Mouse (Mus musculus) midbrain, embryonic 12.5 days (tissue): ENCODE data around the gene Rad9b. TPM values are rescaled to one million over a fixed set of nuclear protein-coding genes. Genes with fewer than 3 reads are reported as not detected.
A peak's percentile ranks its signal among the peaks of the same experiment; 100 is the strongest.

ENCODE experiments used
- ATAC-seq: fragments of 200-750 bp; cut with Nextera tagmentation; 2 replicates; pipeline ENCODE4 v1.8.0; 2017; ENCODE audit warnings: low read depth, moderate TSS enrichment, moderate library complexity; ENCODE audit not compliant: low FRiP score
- H3K27ac ChIP-seq: fragments of 300-500 bp; sonication (generic); replicated peaks from 2 replicates; pipeline ENCODE4 v1.5.1; 2016; ENCODE audit warnings: mild to moderate bottlenecking
- H3K27me3 ChIP-seq: fragments of 300-500 bp; sonication (generic); 2 replicates; pipeline ENCODE4 v1.6.1; 2016; ENCODE audit warnings: mild to moderate bottlenecking
- H3K36me3 ChIP-seq: fragments of 300-500 bp; sonication (generic); 2 replicates; pipeline ENCODE4 v1.6.1; 2016
- H3K4me1 ChIP-seq: fragments of 300-500 bp; sonication (generic); 2 replicates; pipeline ENCODE4 v1.6.1; 2016
- H3K4me2 ChIP-seq: fragments of 300-500 bp; sonication (generic); replicated peaks from 2 replicates; pipeline ENCODE4 v1.6.1; 2016; ENCODE audit warnings: mild to moderate bottlenecking, moderate library complexity
- H3K4me3 ChIP-seq: fragments of 300-500 bp; sonication (generic); 2 replicates; pipeline ENCODE4 v1.5.1; 2016; ENCODE audit warnings: mild to moderate bottlenecking
- H3K9ac ChIP-seq: fragments of 300-500 bp; sonication (generic); replicated peaks from 2 replicates; pipeline ENCODE4 v1.6.1; 2016; ENCODE audit warnings: mild to moderate bottlenecking, moderate library complexity
- H3K9me3 ChIP-seq: fragments of 300-500 bp; sonication (generic); 2 replicates; pipeline ENCODE4 v1.6.1; 2016; ENCODE audit warnings: mild to moderate bottlenecking
- WGBS: fragments of 180-500 bp; shearing (Covaris S2); methylation state at CpG from one replicate; pipeline ENCODE4 v1.1.7; 2016; 5-methylcytosine and 5-hydroxymethylcytosine counted together
- polyA plus RNA-seq: library from polyadenylated mRNA; unstranded; fragments of >200 nt; fragmentation: Nextera tagmentation; extraction: Ambion mirVana; gene quantifications from 2 replicates; pipeline ENCODE4 v1.2.1, GENCODE M21; 2016

The Rad9b gene
- polyA plus RNA-seq, 1 experiment from 2014 or later = 16.6 TPM

- Histone ChIP-seq H3K4me2 (no peak overlapping the region), H3K9ac (no peak overlapping the region; the same call in 1 of the 2 replicates), H3K9me3 (no peaks in the 10 kb centered on the region), H3K4me3 (no peak overlapping the region), H3K27ac (no peak overlapping the region), H3K27me3 (no peaks in the 10 kb centered on the region), H3K4me1 (peaks cover 14% of the 10 kb centered on the region), H3K36me3 (0 out of 2 replicates have a peak, but pooled peaks cover 2% of the 10 kb centered on the region)
- ATAC-seq = no peak
- 92% methylated on average over 4 of the region's 4 CpGs for WGBS
Measured at GRCm38 (mm10) chr5:122287026-122287425, 67.0 kb downstream of the Rad9b start.

- no peak for ATAC-seq
- WGBS = 87% methylated on average over 10 of the region's 10 CpGs
- H3K27me3 ChIP-seq = no peaks in the 10 kb centered on the region
- H3K4me2 ChIP-seq = peak overlapping the region; percentile 99
- no peaks in the 10 kb centered on the region for H3K9me3 ChIP-seq
- H3K9ac ChIP-seq = 0 out of 2 replicates have a peak overlapping the region, but pooled peaks have one; percentile 96
- peaks cover 14% of the 10 kb centered on the region for H3K4me1 ChIP-seq
- H3K4me3 ChIP-seq = no peak overlapping the region; the same call in 1 of the 2 replicates
- 0 out of 2 replicates have a peak, but pooled peaks cover 2% of the 10 kb centered on the region for H3K36me3 ChIP-seq
- no peak overlapping the region for H3K27ac ChIP-seq
Measured at GRCm38 (mm10) chr5:122286191-122286590, 67.8 kb downstream of the Rad9b start.

- peak overlapping the region; percentile 99 for H3K4me2 ChIP-seq
- H3K9me3 ChIP-seq = no peaks in the 10 kb centered on the region
- WGBS = 62% methylated on average over 7 of the region's 7 CpGs
- no peak overlapping the region for H3K27ac ChIP-seq
- H3K27me3 ChIP-seq = no peaks in the 10 kb centered on the region
- H3K4me3 ChIP-seq = peak overlapping the region; percentile 98
- peaks cover 14% of the 10 kb centered on the region for H3K4me1 ChIP-seq
- 0 out of 2 replicates have a peak, but pooled peaks cover 2% of the 10 kb centered on the region for H3K36me3 ChIP-seq
- peak overlapping the region; percentile 96 for H3K9ac ChIP-seq
- ATAC-seq = no peak
Measured at GRCm38 (mm10) chr5:122285767-122286150, 68.3 kb downstream of the Rad9b start.

DNA sequence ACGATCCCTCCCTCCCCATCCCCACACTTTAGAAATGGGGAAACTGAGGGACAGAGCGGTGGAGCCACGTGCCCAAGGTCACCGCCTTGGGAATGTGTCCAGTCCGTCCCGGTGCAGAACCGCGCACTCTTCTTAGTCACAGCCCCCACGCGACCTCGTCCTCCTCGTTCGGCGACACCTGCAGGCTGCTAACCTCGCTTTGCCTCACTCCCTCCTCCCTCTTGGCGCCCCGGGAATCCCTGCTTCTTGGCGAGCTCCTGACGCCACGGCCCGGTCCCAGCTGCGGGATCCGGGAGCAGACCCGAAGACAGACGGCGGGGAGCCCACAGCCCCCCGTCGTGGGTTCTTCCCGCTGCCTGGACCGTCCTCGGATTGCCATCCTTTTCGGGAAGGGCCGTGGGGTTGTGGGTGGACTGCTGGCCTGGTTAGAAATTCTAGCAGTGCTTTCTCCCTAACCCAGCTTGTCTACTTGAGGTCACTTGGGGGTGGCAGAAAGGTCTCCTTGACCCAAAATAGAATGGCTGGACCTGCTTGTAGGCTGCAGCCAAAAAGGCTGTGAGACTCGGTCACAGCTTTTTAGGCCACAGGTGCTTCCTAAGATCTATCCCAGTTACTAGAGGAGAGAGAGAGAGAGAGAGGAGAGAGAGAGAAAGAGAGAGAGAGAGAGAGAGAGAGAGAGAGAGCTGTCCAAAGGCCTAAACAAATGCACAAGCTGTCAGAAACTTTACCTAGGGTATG is 68.8 kb downstream of the Rad9b start:
- Histone ChIP-seq H3K4me2 (peak overlapping the region; percentile 99), H3K9me3 (no peaks in the 10 kb centered on the region), H3K27me3 (no peaks in the 10 kb centered on the region), H3K36me3 (0 out of 2 replicates have a peak, but pooled peaks cover 2% of the 10 kb centered on the region), H3K27ac (peak overlapping the region; percentile 90), H3K4me1 (peaks cover 14% of the 10 kb centered on the region), H3K4me3 (peak overlapping the region; percentile 98), H3K9ac (peak overlapping the region; percentile 96)
- peak; percentile 41 for ATAC-seq
- 1% methylated on average over 34 of the region's 34 CpGs for WGBS

DNA sequence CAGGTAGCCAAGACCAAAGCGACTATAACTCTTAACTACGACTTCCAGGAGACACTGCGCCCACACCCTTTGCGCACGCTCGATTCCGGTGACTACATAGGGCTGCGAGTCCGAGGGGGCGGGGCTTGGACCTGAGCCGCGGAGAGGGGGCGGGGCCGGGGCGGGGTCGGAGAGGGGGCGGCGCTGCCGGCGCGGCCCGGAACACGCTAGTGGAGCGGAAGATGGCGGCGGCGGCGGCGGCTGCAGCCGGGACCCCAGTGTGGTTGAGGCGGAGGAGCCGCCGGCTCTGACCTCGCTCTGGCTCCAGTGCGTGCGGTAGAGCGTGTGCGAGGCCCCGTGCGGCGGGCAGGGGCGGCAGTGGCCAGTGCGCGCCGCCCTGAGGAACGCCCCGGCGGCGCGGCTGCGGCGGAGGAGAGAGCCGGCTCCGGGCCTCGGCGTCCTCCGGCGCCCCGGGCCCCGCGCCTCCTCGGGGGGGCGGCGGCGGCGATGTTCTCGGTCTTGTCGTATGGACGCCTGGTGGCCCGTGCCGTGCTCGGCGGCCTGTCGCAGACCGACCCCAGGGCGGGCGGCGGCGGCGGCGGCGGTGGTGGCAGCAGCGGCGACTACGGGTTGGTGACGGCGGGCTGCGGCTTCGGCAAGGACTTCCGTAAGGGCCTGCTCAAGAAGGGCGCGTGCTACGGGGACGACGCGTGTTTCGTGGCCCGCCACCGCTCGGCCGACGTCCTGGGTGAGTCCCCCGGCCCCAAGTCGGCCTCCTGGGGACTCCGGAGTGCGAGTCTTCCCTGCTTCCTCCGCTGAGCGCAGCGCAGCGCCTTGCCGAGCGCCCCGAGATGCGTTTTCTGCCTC is 69.6 kb downstream of the Rad9b start, which contains the start of gene Pptc7:
Pptc7 (plus strand) TSS at position 183 of the 846 bp plus-strand sequence.
- Histone ChIP-seq H3K4me2 (peak within 1 kb of the TSS; percentile 99), H3K4me1 (peaks cover 14% of the 10 kb centered on the region), H3K27ac (peak within 1 kb of the TSS; percentile 90), H3K27me3 (no peaks in the 10 kb centered on the region), H3K9me3 (no peaks in the 10 kb centered on the region), H3K4me3 (peak within 1 kb of the TSS; percentile 98), H3K36me3 (0 out of 2 replicates have a peak, but pooled peaks cover 2% of the 10 kb centered on the region), H3K9ac (peak within 1 kb of the TSS; percentile 96)
- WGBS = under 1% methylated on average over 103 of the region's 114 CpGs
- peak; percentile 93 for ATAC-seq

- Histone ChIP-seq H3K4me1 (peaks cover 14% of the 10 kb centered on the region), H3K27ac (no peak overlapping the region), H3K4me2 (peak overlapping the region; percentile 99), H3K9me3 (no peaks in the 10 kb centered on the region), H3K36me3 (0 out of 2 replicates have a peak, but pooled peaks cover 2% of the 10 kb centered on the region), H3K27me3 (no peaks in the 10 kb centered on the region), H3K4me3 (peak overlapping the region; percentile 98), H3K9ac (no peak overlapping the region)
- 26% methylated on average over 2 of the region's 2 CpGs for WGBS
- ATAC-seq = no peak
Measured at GRCm38 (mm10) chr5:122283828-122284182, 70.2 kb downstream of the Rad9b start.

- Histone ChIP-seq H3K9ac (no peak overlapping the region), H3K36me3 (no peaks in the 10 kb centered on the region), H3K9me3 (no peaks in the 10 kb centered on the region), H3K4me2 (no peak overlapping the region), H3K27me3 (no peaks in the 10 kb centered on the region), H3K4me1 (peaks cover 9% of the 10 kb centered on the region), H3K4me3 (no peak overlapping the region), H3K27ac (no peak overlapping the region)
- ATAC-seq = no peak
- WGBS = 48% methylated on average over 19 of the region's 19 CpGs
Measured at GRCm38 (mm10) chr5:122280827-122281462, 73.1 kb downstream of the Rad9b start.

DNA sequence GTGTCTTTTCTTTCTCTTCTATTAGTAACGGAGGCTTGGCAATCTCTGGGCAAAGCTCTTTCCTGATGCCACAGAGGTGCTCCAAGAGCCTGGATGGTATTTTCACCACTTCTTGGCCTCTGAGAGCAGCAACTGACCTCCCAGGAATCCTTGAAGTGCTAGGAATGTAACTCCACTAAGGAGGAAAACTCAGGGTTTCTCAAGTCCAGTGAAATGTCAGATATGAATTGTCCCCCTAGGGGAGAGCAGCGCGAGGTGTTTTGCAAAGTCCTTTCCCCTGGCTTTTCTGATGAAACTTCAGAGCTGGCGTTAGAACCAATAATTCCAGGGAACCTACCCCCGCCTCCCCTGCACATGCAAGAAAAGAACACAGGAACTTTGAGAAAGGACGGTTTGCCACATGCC is 73.6 kb downstream of the Rad9b start:
- H3K9ac ChIP-seq = no peak overlapping the region
- WGBS = 55% methylated on average over 6 of the region's 6 CpGs
- H3K4me3 ChIP-seq = no peak overlapping the region
- peaks cover 4% of the 10 kb centered on the region for H3K4me1 ChIP-seq
- no peaks in the 10 kb centered on the region for H3K9me3 ChIP-seq
- H3K27ac ChIP-seq = no peak overlapping the region
- H3K27me3 ChIP-seq = no peaks in the 10 kb centered on the region
- H3K36me3 ChIP-seq = no peaks in the 10 kb centered on the region
- ATAC-seq = no peak
- H3K4me2 ChIP-seq = no peak overlapping the region

GRCm38 (mm10) chr5:122279799-122280421 is 74.1 kb downstream of the Rad9b start:
- WGBS = 86% methylated on average over 12 of the region's 12 CpGs
- peaks cover 5% of the 10 kb centered on the region; the same call in 1 of the 2 replicates for H3K4me1 ChIP-seq
- no peak overlapping the region for H3K4me2 ChIP-seq
- H3K4me3 ChIP-seq = no peak overlapping the region
- ATAC-seq = no peak
- no peaks in the 10 kb centered on the region for H3K9me3 ChIP-seq
- no peak overlapping the region for H3K9ac ChIP-seq
- H3K27ac ChIP-seq = no peak overlapping the region
- no peaks in the 10 kb centered on the region for H3K27me3 ChIP-seq
- H3K36me3 ChIP-seq = no peaks in the 10 kb centered on the region

- H3K4me1 ChIP-seq = peaks cover 11% of the 10 kb centered on the region
Measured at GRCm38 (mm10) chr5:122278946-122279345, 75.1 kb downstream of the Rad9b start.

GRCm38 (mm10) chr5:122274785-122275184 is 79.2 kb downstream of the Rad9b start:
- Histone ChIP-seq H3K27ac (no peak overlapping the region), H3K27me3 (no peaks in the 10 kb centered on the region), H3K4me1 (peaks cover 11% of the 10 kb centered on the region), H3K9ac (no peak overlapping the region), H3K9me3 (no peaks in the 10 kb centered on the region), H3K36me3 (no peaks in the 10 kb centered on the region), H3K4me2 (no peak overlapping the region), H3K4me3 (no peak overlapping the region)
- 9% methylated on average over 5 of the region's 5 CpGs for WGBS
- no peak for ATAC-seq

More at GRCm38 (mm10) chr5:122278946-122279345, 75.1 kb downstream of the Rad9b start:
- no peak overlapping the region for H3K9ac ChIP-seq
- H3K27me3 ChIP-seq = no peaks in the 10 kb centered on the region
- ATAC-seq = no peak
- no peak overlapping the region for H3K27ac ChIP-seq
- 91% methylated on average over 7 of the region's 7 CpGs for WGBS
- no peaks in the 10 kb centered on the region for H3K36me3 ChIP-seq
- H3K4me3 ChIP-seq = no peak overlapping the region
- H3K4me2 ChIP-seq = no peak overlapping the region
- H3K9me3 ChIP-seq = no peaks in the 10 kb centered on the region
